Mouse (Mus musculus) R1 (cell line): ENCODE results near the gene Tob1.

Experiments used
- DNase-seq: peaks from one replicate; pipeline ENCODE4 v3.0.0-alpha.2; 2018; ENCODE audit warnings: low read depth, low spot score

Tob1 gene

DNA sequence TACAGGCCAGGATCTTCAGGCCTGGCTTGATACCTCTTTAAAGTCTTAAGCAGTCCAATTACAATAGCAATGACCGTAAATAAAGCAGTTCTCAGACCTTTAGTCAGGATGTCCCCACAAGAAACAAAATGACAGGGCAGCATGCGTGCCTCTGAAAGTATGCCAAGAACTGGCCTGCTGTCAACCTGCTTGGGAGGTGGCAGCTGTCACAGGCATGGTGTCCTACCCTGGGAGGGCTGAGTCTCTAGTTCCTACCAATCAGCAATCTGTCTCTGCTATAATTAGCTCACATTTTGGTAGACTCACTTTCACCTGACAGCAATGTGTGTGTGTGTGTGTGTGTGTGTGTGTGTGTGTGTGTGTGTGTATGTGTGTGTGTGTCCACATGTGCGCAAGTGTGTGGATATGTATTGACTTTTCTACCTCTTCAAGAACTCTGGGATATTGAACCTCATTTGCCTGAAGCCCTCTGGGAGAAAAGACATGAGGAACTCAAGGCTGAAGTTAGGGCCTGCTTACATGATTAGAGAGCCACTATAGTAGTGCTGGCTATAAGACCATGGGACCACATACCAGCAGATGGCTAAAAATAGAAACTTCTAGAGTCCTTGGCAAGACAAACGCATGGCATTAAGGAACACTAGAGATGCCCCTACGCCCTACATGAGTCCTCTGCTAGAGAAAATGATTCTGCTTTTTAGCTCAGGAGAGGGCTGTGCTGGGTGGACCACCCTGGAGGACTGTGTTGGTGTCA, 18.1 kb downstream of the Tob1 start:
- no peak for DNase-seq

GRCm38 (mm10) chr11:94230244-94230643, 19.0 kb downstream of the Tob1 start:
- no peak for DNase-seq

DNA sequence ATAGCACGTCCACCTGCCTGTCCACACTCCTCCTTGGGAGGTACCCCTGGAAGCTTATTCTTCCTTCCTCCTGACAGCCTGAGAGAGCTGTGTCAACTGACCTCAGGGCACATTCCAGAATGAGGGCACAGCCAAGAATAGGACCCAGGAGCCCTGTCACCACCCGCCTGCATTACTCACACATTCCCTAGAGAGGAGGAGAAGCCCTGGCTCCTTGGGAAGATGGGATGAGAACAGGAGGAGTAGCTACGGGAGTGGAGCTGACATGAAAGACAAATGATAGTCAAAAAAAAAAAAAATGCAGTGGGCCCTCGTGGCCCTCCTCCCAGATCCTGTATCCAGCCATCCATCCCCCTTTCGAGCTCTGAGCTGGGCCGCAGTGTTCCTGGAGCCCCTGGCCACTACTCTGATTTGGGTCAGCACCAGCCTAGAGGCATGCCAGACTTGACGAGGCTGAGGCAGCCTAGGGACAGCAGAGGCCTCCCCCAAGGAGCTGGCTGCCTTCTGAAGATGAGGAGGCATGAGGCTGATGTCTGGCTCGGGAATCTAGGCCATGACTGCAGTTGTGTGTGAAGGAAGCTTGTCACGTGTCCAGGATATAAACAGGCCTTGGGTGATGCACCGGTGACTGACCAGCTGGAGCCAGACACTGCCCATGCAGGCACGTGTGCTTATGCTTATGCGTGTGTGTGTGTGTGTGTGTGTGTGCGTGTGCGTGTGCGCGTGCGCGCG, 20.7 kb downstream of the Tob1 start:
- DNase-seq = no peak

DNA sequence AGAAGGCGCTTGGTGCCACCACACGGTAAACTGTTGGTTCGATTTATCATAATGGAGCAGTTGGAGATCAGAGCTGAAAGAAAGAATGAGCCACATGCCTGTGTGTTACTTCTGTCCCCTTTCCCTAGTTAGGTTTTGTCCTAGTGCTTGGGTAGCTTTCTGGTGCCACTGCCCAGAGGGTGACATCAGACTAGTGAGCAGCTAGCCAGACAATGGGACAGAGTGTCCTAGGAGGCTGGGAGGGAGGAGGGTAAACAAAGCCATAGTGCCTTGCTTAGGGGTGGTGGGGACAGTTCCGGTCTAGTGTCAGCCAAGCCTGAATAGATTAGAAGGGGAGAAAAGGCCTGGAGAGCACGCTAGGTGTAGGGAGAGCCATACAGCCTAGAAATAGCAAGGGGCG, 22.2 kb downstream of the Tob1 start:
- no peak for DNase-seq

GRCm38 (mm10) chr11:94234380-94234779, 23.1 kb downstream of the Tob1 start:
- no peak for DNase-seq

DNA sequence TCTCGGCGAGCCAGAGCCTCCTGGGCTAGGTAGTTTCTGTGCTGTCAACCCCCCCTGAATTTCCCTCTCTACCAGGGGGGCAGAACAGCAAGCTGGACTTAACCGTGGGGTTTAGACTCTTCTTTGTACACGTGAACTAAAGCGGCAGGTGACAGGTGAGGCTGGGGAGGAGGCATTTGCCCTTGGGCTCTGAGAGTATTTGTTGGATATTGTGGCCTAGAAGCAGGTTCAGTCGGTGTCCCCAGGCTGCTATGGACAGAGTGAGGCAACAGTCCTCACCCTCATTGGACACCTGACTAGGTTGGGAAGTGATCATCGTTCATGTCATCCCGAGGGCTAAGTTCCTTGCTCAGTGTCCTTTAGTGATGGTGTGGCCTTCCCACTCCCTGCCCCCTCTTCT, 23.6 kb downstream of the Tob1 start:
- DNase-seq = no peak

GRCm38 (mm10) chr11:94236074-94236473, 24.8 kb downstream of the Tob1 start:
- DNase-seq = peak; percentile 87

- no peak for DNase-seq
Observed at GRCm38 (mm10) chr11:94238786-94239185, 27.5 kb downstream of the Tob1 start.

GRCm38 (mm10) chr11:94239706-94240105, 28.5 kb downstream of the Tob1 start:
- no peak for DNase-seq

- peak; percentile 26 for DNase-seq
Observed at GRCm38 (mm10) chr11:94242760-94243421, 31.6 kb downstream of the Tob1 start.

- DNase-seq = peak; percentile 21
Observed at GRCm38 (mm10) chr11:94243422-94244180, 32.3 kb downstream of the Tob1 start.

- no peak for DNase-seq
Observed at GRCm38 (mm10) chr11:94244385-94244784, 33.1 kb downstream of the Tob1 start.

DNA sequence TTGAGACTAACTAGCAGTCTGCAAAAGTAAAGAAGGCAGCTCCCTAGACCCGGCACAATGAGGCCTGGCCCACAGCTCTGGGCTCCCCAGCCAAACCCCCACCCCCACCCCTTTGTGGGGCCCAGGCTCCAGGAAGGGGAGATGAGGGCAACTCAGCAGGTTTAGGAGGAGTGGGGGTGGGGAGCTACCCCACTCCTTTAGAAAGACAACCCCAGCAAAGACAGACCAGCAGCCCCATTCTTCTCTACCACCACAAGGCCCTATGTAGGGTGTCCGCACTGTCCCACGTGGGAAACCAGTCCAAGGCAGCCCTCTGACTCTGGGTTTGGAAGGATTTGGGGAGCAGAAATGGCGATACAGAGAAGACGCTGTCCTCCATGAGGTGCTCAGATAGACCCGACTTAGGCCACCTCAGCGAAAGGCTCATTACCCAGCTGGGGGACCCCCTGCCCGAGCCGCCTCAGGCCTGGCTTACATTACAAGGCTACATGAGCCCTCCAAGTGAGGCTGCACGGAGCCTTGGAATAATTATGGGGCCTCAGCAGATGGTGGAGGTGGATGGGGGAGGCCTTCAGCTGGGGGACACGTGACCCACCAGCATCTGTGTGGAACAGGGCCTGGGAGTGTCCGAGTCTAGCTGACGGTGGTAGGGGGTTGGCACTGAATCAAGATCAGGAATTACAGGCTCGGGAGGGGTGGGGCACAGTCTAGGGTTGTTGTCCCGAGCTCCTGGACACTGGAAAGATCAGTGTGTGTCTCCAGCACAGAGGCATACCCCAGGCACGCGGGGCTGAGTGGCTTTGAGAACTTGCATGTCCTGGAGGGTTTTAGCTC, 34.9 kb downstream of the Tob1 start, which contains the start of gene Wfikkn2:
Gene Wfikkn2 (minus strand): TSS at position 51 of the 834 bp plus-strand sequence.
- peak; percentile 17 for DNase-seq

DNA sequence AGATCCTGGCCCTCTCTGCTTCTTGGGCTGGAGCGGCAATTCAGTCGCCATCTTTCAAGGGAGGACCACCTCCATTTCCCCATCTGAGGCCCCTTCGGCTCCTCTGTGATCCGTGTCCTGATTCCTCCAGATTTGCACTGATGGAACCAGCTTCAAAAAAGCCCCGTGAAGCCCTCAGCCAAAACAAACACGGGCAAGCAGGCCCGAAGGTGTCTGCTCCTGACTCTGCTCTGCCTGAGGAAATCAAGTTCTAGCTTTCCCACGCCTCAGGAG, 35.5 kb downstream of the Tob1 start:
- no peak for DNase-seq

- DNase-seq = no peak
Observed at GRCm38 (mm10) chr11:94253156-94253555, 41.9 kb downstream of the Tob1 start.

- DNase-seq = no peak
Observed at GRCm38 (mm10) chr11:94253691-94254090, 42.4 kb downstream of the Tob1 start.

- no peak for DNase-seq
Observed at GRCm38 (mm10) chr11:94255733-94256132, 44.5 kb downstream of the Tob1 start.

DNA sequence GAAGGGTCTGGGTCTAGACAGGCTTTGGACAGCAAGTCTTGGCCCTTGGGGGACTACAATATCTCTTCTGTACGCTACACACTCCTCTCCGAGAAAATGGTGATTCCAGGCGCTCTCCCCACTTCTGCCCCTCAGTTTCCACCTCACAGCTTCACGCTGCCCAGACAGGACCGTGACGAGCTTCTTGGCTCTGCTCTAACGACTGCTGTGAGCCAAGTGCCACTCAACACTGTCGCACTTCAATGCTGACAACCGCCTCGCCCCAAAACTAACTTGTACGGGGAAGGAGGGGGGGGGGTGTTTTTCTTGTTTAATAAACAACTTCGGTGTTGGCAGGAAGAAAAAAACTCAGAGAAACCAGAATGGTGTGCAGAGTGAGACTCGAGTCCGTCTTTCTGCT, 46.7 kb downstream of the Tob1 start:
- DNase-seq = no peak

- DNase-seq = no peak
Observed at GRCm38 (mm10) chr11:94259814-94260213, 48.6 kb downstream of the Tob1 start.

- DNase-seq = no peak
Observed at GRCm38 (mm10) chr11:94261585-94262370, 50.5 kb downstream of the Tob1 start.
